Mouse (Mus musculus) left cerebral cortex, adult 2 months (tissue): ENCODE data around the gene Foxo4. TPM values are rescaled to one million over a fixed set of nuclear protein-coding genes. Genes with fewer than 3 reads are reported as not detected.
A peak's percentile ranks its signal among the peaks of the same experiment; 100 is the strongest.

Source experiments
- DNase-seq, 2 experiments: peaks; one replicate each; pipeline ENCODE4 v3.0.0; 2021 to 2022; ENCODE audit warnings: low spot score in 2 of 2, mixed read lengths in 1 of 2; ENCODE audit errors: extremely low spot score in 1 of 2
- H3K27ac ChIP-seq: fragments of 200-600 bp; 2 replicates; pipeline ENCODE4 v1.8.1; 2022
- H3K4me3 ChIP-seq: fragments of 200-600 bp; 2 replicates; pipeline ENCODE4 v1.8.1; 2022
- CTCF ChIP-seq: fragments of 200-600 bp; IDR thresholded peaks from 2 replicates; pipeline ENCODE4 v1.8.1; 2022; ENCODE audit warnings: antibody characterized with exemption, mild to moderate bottlenecking, moderate library complexity
- intact Hi-C: fragments of 180-260 bp; cut with DNase I; formaldehyde crosslinking; loops from one replicate; pipeline ENCODE4 v1.15.1; 2025
- long read RNA-seq, 2 experiments: library from polyadenylated mRNA; stranded (forward); transcript quantifications; one replicate each; pipeline ENCODE4 v2.0.0; 2021; ENCODE audit warnings: borderline mapping rate in 2 of 2
- total RNA-seq, 2 experiments: library from RNA; stranded (reverse); gene quantifications; 2 replicates each; pipeline ENCODE4 v1.2.3; 2021

The Foxo4 gene
- total RNA-seq: 10 to 100 TPM; 16.6 to 18.1 TPM
- long read RNA-seq, experiment 1: 0 reads
- long read RNA-seq, experiment 2: 0 reads

DNA sequence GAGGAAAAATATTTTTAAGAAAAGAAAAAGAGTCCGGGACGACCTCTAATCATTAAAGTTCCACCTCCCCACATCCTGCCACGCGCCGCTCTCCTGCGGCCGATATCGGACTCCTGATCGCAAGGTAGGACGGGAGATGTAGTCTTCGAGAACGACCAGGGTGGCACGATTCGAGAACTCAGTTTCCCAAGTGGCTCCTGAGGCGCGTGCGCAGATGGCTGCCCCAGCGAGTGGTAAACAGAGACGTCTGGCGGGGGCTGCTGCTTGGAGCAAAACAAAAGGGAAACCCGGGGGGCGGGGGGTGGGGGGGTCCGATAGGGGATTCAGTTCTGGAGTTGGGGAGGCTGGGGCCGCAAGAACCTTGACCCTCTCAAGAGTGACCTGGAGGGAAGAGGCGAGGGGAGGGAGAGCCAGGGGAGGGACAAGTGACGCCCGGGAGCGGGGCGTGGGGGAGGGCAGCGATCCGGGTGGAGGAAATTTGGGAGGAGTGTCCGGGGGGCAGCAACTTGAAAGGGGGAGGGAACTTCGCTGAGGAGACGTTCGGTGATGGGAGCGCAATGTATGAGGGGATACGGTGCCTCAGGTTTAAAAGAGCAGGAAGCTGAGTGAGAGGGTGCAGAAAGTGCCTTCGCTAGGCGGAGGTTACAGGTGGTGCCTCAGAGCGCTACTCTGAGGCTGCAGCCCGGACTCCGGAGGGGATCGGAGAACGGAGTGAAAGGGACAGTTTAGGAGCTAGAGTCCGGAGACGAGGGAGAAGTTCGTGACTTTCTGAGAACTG lies at the start of gene Foxo4:
Gene Foxo4 (plus strand): TSS at position 577 of the 778 bp plus-strand sequence.
- no peak for TF ChIP-seq CTCF
- intact Hi-C loops: loop anchor here (1.0 kb wide), 2 partner anchors 20 to 32 kb away; partner anchors contain the start of genes Med12 and Snx12
- DNase-seq: peak; percentile 76 to 83
- Histone ChIP-seq H3K27ac (peak within 1 kb of the TSS; percentile 75), H3K4me3 (peak within 1 kb of the TSS; percentile 56)

- peak; percentile 83 to 88 for DNase-seq
- intact Hi-C loops: loop anchor here (1.0 to 10.0 kb wide), 4 partner anchors 32 to 111 kb away; partner anchors contain the start of genes Foxo4 and Med12
- Histone ChIP-seq H3K27ac (peak within 1 kb of the TSS; percentile 77), H3K4me3 (peak within 1 kb of the TSS; percentile 63)
- no peak for TF ChIP-seq CTCF
These were observed 32.2 kb upstream of the Foxo4 start, which contains the start of gene Snx12 for GRCm38 (mm10) chrX:101221834-101222795. Gene Snx12, minus strand, starts transcription at chrX:101222563.

DNA sequence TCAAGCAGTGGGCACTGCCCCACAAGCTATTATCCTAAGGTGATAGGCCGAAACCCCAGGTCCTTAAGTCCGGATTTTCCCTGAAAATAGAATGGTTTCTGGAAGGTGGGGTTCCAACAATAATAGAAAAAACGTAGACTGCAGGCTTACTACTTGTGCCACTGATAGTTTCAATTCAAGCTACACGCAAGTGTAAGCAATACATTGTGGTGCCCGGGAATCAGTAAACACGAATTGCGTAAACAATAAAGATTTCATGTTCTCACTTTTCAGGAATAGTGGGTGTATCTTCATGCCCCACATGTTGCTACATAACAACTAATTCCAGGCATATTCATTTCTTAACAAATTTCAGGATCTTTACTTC lies 31.5 kb upstream of the Foxo4 start:
- no peak for TF ChIP-seq CTCF
- Histone ChIP-seq H3K27ac (peak overlapping the region; percentile 77), H3K4me3 (peak overlapping the region; percentile 43)
- intact Hi-C loops: loop anchor here (1.0 to 10.0 kb wide), 4 partner anchors 32 to 110 kb away; partner anchors contain the start of genes Foxo4 and Med12
- no peak for DNase-seq

DNA sequence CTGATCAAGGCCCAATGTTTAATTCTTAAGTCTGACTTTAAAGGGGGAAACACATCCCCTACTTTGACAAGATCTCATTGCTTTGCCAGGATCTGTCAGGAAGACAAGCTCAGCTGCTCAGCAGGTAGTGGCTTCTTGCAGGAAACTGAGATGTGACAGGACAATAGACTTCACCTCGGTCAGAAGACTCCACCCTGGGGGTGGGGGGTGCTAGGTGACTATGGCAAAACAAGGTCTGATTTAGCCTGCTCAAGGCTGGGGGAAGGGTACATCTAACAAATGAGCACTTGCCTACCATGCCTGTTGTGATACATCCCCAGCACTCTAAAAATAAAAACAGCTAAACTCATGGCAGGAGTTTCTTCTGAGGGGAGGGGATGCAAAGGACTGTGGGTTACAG lies 9.3 kb upstream of the Foxo4 start:
- H3K27ac ChIP-seq: no peak overlapping the region
- no peak for DNase-seq
- no peak overlapping the region for H3K4me3 ChIP-seq
- intact Hi-C loops: no loop called here
- TF ChIP-seq CTCF: no peak

- no peak for DNase-seq
These were observed 412 bp downstream of the Foxo4 start for GRCm38 (mm10) chrX:101254740-101255139.

DNA sequence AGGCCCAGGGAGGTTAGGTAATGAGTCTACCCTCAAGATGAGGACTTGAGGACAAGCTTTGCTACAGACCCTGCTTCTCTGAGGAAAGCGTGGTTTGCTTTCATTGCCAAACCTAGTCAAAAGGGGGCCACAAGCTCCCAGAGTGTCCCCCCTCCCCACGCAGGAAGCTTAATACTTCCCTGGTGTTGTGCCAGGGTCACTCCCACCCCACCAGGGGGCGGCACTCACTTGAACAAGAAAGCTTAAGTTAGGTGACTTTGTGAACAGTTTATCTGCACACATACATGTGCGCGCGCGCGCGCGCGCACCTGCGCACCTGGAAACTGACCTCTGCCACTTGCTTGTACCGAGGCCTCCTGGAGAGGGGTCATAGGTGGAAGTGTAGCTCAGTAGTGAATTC lies 2.3 kb downstream of the Foxo4 start:
- H3K4me3 ChIP-seq: no peak overlapping the region
- intact Hi-C loops: no loop called here
- no peak overlapping the region for H3K27ac ChIP-seq
- TF ChIP-seq CTCF: no peak; the same call in none of the 2 replicates
- no peak for DNase-seq

More at GRCm38 (mm10) chrX:101254740-101255139, 412 bp downstream of the Foxo4 start:
- peak overlapping the region; percentile 75; the same call in 1 of the 2 replicates for H3K27ac ChIP-seq
- no peak for TF ChIP-seq CTCF
- H3K4me3 ChIP-seq: peak overlapping the region; percentile 56
- intact Hi-C loops: loop anchor here (1.0 kb wide), 2 partner anchors 20 to 32 kb away; partner anchors contain the start of genes Med12 and Snx12

DNA sequence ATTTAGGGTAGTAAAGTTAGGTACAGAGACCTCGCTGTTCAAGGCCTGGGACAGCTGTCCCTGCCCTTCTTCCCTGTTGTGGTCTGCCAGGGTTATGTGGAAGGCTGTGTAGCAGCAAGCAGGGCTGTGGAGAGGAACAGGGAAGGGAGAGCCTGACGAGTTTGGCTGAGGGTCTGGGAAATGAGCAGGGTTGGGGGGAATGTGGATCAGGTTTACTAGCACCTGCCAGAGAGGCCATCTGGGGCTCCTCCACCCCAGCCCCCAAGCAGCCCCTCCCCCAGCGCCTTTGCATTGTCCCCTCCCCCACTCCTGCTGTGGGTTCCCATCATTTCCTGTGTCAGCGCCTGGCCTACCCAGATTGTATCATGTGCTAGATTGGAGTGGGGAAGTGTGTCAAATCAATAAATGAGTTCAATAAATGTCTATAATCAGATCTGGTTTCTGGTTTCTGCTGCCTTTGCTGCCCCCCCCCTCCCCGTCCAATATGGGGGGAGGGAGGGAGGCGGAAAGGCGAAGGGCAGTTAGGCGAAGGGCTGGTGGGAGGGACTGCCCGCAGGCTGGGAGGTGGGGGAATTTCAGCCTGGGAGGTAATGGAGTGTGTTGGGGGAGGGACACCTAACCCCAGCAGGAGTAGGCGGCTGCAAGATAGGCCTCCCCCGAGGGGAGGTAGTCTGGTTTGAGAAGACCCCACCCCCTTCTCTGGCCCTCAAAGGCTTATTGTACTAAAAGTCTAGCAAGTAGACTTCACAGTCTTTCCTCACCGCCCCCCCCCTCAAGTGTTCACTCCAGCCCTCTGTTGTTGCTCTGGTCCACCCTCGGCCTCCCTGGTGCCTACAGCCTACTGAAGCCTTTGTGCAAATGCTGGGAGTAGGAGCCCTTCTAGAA lies 6.4 kb downstream of the Foxo4 start:
- DNase-seq: no peak
- Histone ChIP-seq H3K4me3 (no peak overlapping the region), H3K27ac (no peak overlapping the region)
- intact Hi-C loops: no loop called here
- no peak for TF ChIP-seq CTCF

- DNase-seq: no peak
- intact Hi-C loops: no loop called here
- no peak for TF ChIP-seq CTCF
- H3K27ac ChIP-seq: no peak within 1 kb of the TSS
- no peak within 1 kb of the TSS for H3K4me3 ChIP-seq
These were observed 9.6 kb downstream of the Foxo4 start, which contains the start of gene Gm614 for GRCm38 (mm10) chrX:101263892-101264291. Gene Gm614, minus strand, starts transcription at chrX:101263992.

DNA sequence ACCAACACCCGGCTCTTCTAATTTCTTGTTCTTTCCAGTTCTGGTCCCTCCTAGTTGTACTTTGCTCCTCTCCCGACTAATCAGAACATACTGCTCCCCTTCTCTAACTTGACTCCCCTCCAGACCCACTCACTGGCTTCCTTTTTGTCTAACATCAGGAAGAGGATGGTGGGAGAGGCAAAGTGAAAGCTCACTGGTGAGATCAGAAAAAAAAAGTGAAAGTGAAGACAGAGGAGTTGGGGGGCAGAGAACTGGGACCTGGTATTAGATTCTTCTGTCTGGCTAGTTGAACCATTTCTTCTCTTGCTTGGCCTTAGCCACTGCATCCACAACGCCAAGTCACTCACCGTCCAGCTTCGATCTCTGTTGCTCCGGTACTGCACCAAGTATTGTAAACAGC lies 12.3 kb downstream of the Foxo4 start:
- Histone ChIP-seq H3K4me3 (no peak overlapping the region), H3K27ac (no peak overlapping the region)
- DNase-seq: no peak
- no peak for TF ChIP-seq CTCF
- intact Hi-C loops: no loop called here

- Histone ChIP-seq H3K4me3 (no peak within 1 kb of the TSS), H3K27ac (no peak within 1 kb of the TSS)
- intact Hi-C loops: no loop called here
- DNase-seq: no peak
- no peak for TF ChIP-seq CTCF
These were observed 13.9 kb downstream of the Foxo4 start, which contains the start of gene Il2rg for GRCm38 (mm10) chrX:101268025-101268754. Gene Il2rg, minus strand, starts transcription at chrX:101268255.
